Mouse (Mus musculus) CH12.LX (cell line): ENCODE data around the gene Dppa5a.

Experiments
- CTCF ChIP-seq, 2 experiments: IDR thresholded peaks in 1 of 2; conservative IDR thresholded peaks in 1 of 2; 2 replicates each; pipeline ENCODE4 v1.5.1; 2011 to 2012; ENCODE audit warnings: low read depth in 2 of 2, low read length in 2 of 2, improper control_type of control experiment in 1 of 2, inconsistent platforms in 1 of 2, mild to moderate bottlenecking in 1 of 2, moderate library complexity in 1 of 2
- E2F4 ChIP-seq: IDR thresholded peaks from 2 replicates; pipeline ENCODE4 v1.6.1; 2011; ENCODE audit warnings: low read depth, low read length, improper control_type of control experiment; ENCODE audit not compliant: insufficient replicate concordance
- EP300 ChIP-seq: IDR thresholded peaks from 2 replicates; pipeline ENCODE4 v1.6.1; 2011; ENCODE audit warnings: low read length, improper control_type of control experiment
- IRF4 ChIP-seq: IDR thresholded peaks from 2 replicates; pipeline ENCODE4 v1.6.1; 2014; ENCODE audit warnings: low read depth, mild to moderate bottlenecking, inconsistent platforms, low read length, improper control_type of control experiment
- POLR2A ChIP-seq: IDR thresholded peaks from 2 replicates; pipeline ENCODE4 v1.6.1; 2011; ENCODE audit warnings: low read depth, mild to moderate bottlenecking, improper control_type of control experiment, low read length
- TCF12 ChIP-seq: IDR thresholded peaks from 2 replicates; pipeline ENCODE4 v1.6.1; 2014; ENCODE audit warnings: low read depth, mild to moderate bottlenecking, inconsistent platforms, low read length, improper control_type of control experiment
- ZKSCAN1 ChIP-seq: IDR thresholded peaks from 2 replicates; pipeline ENCODE4 v1.6.1; 2012; ENCODE audit warnings: low read depth, inconsistent platforms, low read length, improper control_type of control experiment, borderline replicate concordance

DNA sequence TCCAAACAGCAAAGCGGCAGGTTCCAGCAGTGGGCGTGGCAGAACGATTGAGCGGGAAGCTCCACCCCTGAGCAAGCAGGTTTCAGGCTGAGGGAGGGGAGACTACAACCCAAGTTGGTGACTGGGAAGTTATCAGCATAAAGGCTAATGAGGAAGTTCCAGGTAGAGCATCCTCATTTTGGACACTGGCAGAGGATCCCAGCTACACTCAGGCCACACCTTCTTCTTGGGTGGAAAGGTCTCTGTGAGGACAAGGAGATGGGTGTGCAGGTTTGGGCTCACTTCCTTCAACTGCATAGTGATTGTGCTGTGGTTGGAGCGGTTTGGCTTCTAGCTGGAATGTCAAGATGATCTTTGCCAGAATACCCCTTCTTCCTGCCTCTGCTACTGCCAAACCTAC lies 22.0 kb upstream of the Dppa5a start:
- TF ChIP-seq ZKSCAN1 (no peak), EP300 (no peak), CTCF (conservative IDR thresholded peaks at IDR 0.05 in 1 of 2, IDR thresholded peaks at IDR 0.05 in 1 of 2; ENCODE audit: low read depth in 2 of 2, low read length in 2 of 2) (no peak), POLR2A (no peak), TCF12 (no peak), IRF4 (no peak), E2F4 (no peak)
